Mouse (Mus musculus) monocyte, adult 59 days (primary cell): ENCODE data around the gene Prc1. TPM values are rescaled to one million over a fixed set of nuclear protein-coding genes. Genes with fewer than 3 reads are reported as not detected.

Experiments
- total RNA-seq, 2 experiments: library from RNA; stranded (reverse); gene quantifications; one replicate each; pipeline ENCODE4 v1.2.4; 2023

The Prc1 gene
- 1 to 10 TPM; 2.8 to 5.4 TPM for total RNA-seq

GRCm38 (mm10) chr7:80294062-80294763 is at the start of gene Prc1:
Gene Prc1 (plus strand): TSS chr7:80294450.

GRCm38 (mm10) chr7:80246148-80246721 is 48.0 kb upstream of the Prc1 start, which contains the start of gene Ttll13:
Gene Ttll13 (plus strand): TSS chr7:80246376.

GRCm38 (mm10) chr7:80260625-80261371 is 33.5 kb upstream of the Prc1 start, which contains the start of gene Ngrn:
Gene Ngrn (plus strand): TSS chr7:80261215.

GRCm38 (mm10) chr7:80268897-80269750 is 25.1 kb upstream of the Prc1 start, which contains the start of gene Vps33b:
Gene Vps33b (plus strand): TSS chr7:80269649.

GRCm38 (mm10) chr7:80324043-80324815 is 30.0 kb downstream of the Prc1 start, which contains the start of gene Rccd1:
Gene Rccd1 (minus strand): TSS chr7:80324454.

GRCm38 (mm10) chr7:80340793-80341192 is 46.5 kb downstream of the Prc1 start, which contains the start of gene Unc45a:
Gene Unc45a (minus strand): TSS chr7:80341005.

GRCm38 (mm10) chr7:80342858-80343257 is 48.6 kb downstream of the Prc1 start, which contains the start of gene Hddc3:
Gene Hddc3 (plus strand): TSS chr7:80343104.

Other genes with a start within 250 kb of the Prc1 start
- 10 to 100 TPM; 46.3 to 53.6 TPM for gene Idh2, start 179.1 kb upstream of the Prc1 start, total RNA-seq
- gene Sema4b, start 107.6 kb upstream of the Prc1 start, total RNA-seq, result 10 to 100 TPM; 45.6 to 47.6 TPM
- 100 to 1,000 TPM in 1 of 2 experiments, 10 to 100 TPM in 1; 99.5 to 121 TPM for gene Cib1, start 61.6 kb upstream of the Prc1 start, total RNA-seq
- 1 to 10 TPM; 3.2 to 3.3 TPM for gene Gdpgp1, start 61.6 kb upstream of the Prc1 start, total RNA-seq
- under 1 TPM in 1 of 2 experiments, not detected in 1; 0.31 TPM for gene Ttll13, start 48.1 kb upstream of the Prc1 start, total RNA-seq
- 10 to 100 TPM; 12.7 to 16.3 TPM for gene Ngrn, start 33.2 kb upstream of the Prc1 start, total RNA-seq
- 10 to 100 TPM; 16.9 to 19.1 TPM for gene Vps33b, start 24.8 kb upstream of the Prc1 start, total RNA-seq
- gene Rccd1, start 30.0 kb downstream of the Prc1 start, total RNA-seq, result 1 to 10 TPM; 5.6 to 7.4 TPM
- gene Unc45a, start 46.6 kb downstream of the Prc1 start, total RNA-seq, result 10 to 100 TPM; 49.7 to 51.2 TPM
- 1 to 10 TPM; 6.3 to 8.1 TPM for gene Hddc3, start 48.7 kb downstream of the Prc1 start, total RNA-seq
- gene Man2a2, start 76.9 kb downstream of the Prc1 start, total RNA-seq, result 10 to 100 TPM; 58.5 to 59.3 TPM
- 100 to 1,000 TPM; 460 to 463 TPM for gene Fes, start 93.5 kb downstream of the Prc1 start, total RNA-seq
- gene Furin, start 111.0 kb downstream of the Prc1 start, total RNA-seq, result 100 to 1,000 TPM; 207 to 214 TPM
- gene Blm, start 240.7 kb downstream of the Prc1 start, total RNA-seq, result 1 to 10 TPM; 4.5 to 8.8 TPM